Mouse (Mus musculus) liver, postnatal 0 days (tissue): ENCODE measurements around the gene Olfr877. TPM values are rescaled to one million over a fixed set of nuclear protein-coding genes. Genes with fewer than 3 reads are reported as not detected.

Experiments used
- ATAC-seq: fragments of 200-750 bp; cut with Nextera tagmentation; 2 replicates; pipeline ENCODE4 v1.8.0; 2017; ENCODE audit warnings: mild to moderate bottlenecking, moderate library complexity
- DNase-seq: peaks from one replicate; pipeline ENCODE4 v3.0.0-alpha.2; 2016
- H3K27ac ChIP-seq: fragments of 300-500 bp; sonication (generic); 2 replicates; pipeline ENCODE4 v1.5.1; 2014; ENCODE audit warnings: antibody characterized with exemption, moderate library complexity, mild to moderate bottlenecking, low read depth
- H3K27me3 ChIP-seq: fragments of 300-500 bp; sonication (generic); 2 replicates; pipeline ENCODE4 v1.6.1; 2014; ENCODE audit warnings: low read length, control low read depth, mixed read lengths; ENCODE audit not compliant: insufficient read depth
- H3K36me3 ChIP-seq: fragments of 300-500 bp; sonication (generic); replicated peaks from 2 replicates; pipeline ENCODE4 v1.6.1; 2014; ENCODE audit warnings: mild to moderate bottlenecking, control low read depth, low read length, moderate library complexity, mixed read lengths; ENCODE audit not compliant: insufficient read depth
- H3K4me1 ChIP-seq: fragments of 300-500 bp; sonication (generic); 2 replicates; pipeline ENCODE4 v1.6.1; 2014; ENCODE audit warnings: antibody characterized with exemption, mild to moderate bottlenecking, control low read depth; ENCODE audit not compliant: insufficient read depth
- H3K4me2 ChIP-seq: fragments of 300-500 bp; sonication (generic); 2 replicates; pipeline ENCODE4 v1.6.1; 2014; ENCODE audit warnings: low read depth, mild to moderate bottlenecking, low read length, moderate library complexity, mixed read lengths
- H3K4me3 ChIP-seq: fragments of 300-500 bp; sonication (generic); 2 replicates; pipeline ENCODE4 v1.5.1; 2014; ENCODE audit warnings: low read depth, low read length
- H3K9ac ChIP-seq: fragments of 300-500 bp; sonication (generic); replicated peaks from 2 replicates; pipeline ENCODE4 v1.6.1; 2014; ENCODE audit warnings: mild to moderate bottlenecking, moderate library complexity
- H3K9me3 ChIP-seq: fragments of 300-500 bp; sonication (generic); 2 replicates; pipeline ENCODE4 v1.6.1; 2016; ENCODE audit warnings: mild to moderate bottlenecking, control low read depth, low read length, mixed read lengths
- CTCF ChIP-seq: sonication (generic); IDR thresholded peaks from 2 replicates; pipeline ENCODE4 v1.5.1; 2016; ENCODE audit warnings: antibody characterized with exemption, low read depth
- EP300 ChIP-seq: IDR thresholded peaks from 2 replicates; pipeline ENCODE4 v1.6.1; 2016; ENCODE audit warnings: antibody characterized with exemption, low read depth, mild to moderate bottlenecking
- WGBS: fragments of 180-500 bp; shearing (Covaris S2); extraction: QIAGEN DNeasy Blood & Tissue Kit; methylation state at CpG from one replicate; pipeline ENCODE4 v1.1.7; 2014; ENCODE audit not compliant: insufficient replicate concordance; 5-methylcytosine and 5-hydroxymethylcytosine counted together
- polyA plus RNA-seq: library from polyadenylated mRNA; unstranded; fragments of >200 nt; fragmentation: Nextera tagmentation; extraction: Ambion mirVana; gene quantifications from 2 replicates; pipeline ENCODE4 v1.2.1, GENCODE M21; 2015

Olfr877 gene
- polyA plus RNA-seq, 1 experiment from 2014 or later = not detected

GRCm38 (mm10) chr9:37849267-37849666 lies 4.8 kb upstream of the Olfr877 start:
- no peak overlapping the region for H3K4me2 ChIP-seq
- no peaks in the 10 kb centered on the region for H3K4me1 ChIP-seq
- 68% methylated on average over 2 of the region's 2 CpGs for WGBS
- H3K27me3 ChIP-seq = no peaks in the 10 kb centered on the region
- H3K4me3 ChIP-seq = no peak overlapping the region
- no peaks in the 10 kb centered on the region for H3K36me3 ChIP-seq
- TF ChIP-seq CTCF = no peak
- no peak for TF ChIP-seq EP300
- DNase-seq (no peak), ATAC-seq (no peak)
- no peak overlapping the region for H3K27ac ChIP-seq
- no peak overlapping the region for H3K9ac ChIP-seq
- H3K9me3 ChIP-seq = no peaks in the 10 kb centered on the region

- TF ChIP-seq CTCF (no peak), EP300 (no peak)
- Histone ChIP-seq H3K9ac (no peak overlapping the region), H3K27ac (no peak overlapping the region), H3K4me1 (no peaks in the 10 kb centered on the region), H3K4me3 (no peak overlapping the region), H3K9me3 (no peaks in the 10 kb centered on the region), H3K27me3 (no peaks in the 10 kb centered on the region), H3K4me2 (no peak overlapping the region), H3K36me3 (no peaks in the 10 kb centered on the region)
- 69% methylated on average over 1 of the region's 1 CpGs for WGBS
- ATAC-seq (no peak), DNase-seq (no peak)
These were observed 9.3 kb downstream of the Olfr877 start for GRCm38 (mm10) chr9:37863325-37863724.

DNA sequence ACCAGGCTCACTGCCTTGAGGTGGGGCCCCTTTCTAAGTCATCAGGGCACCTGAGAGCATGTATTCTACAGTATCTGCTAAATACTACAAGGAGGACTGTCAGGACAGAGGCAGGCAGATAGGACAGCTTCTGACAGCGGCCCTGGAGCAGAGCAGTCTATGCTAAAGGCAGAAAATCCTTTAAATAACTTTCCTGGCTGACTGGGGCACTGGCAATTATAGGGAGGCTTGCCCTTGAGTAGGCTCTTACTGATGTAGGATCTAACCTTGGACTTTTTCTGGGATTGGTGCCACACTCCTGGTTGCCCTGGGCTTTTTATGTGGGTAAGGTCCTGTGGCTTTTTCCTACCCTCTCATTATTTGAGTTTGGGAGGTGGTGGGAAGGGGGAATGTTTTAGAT lies 16.2 kb downstream of the Olfr877 start:
- 40% methylated on average over 1 of the region's 1 CpGs for WGBS

DNA sequence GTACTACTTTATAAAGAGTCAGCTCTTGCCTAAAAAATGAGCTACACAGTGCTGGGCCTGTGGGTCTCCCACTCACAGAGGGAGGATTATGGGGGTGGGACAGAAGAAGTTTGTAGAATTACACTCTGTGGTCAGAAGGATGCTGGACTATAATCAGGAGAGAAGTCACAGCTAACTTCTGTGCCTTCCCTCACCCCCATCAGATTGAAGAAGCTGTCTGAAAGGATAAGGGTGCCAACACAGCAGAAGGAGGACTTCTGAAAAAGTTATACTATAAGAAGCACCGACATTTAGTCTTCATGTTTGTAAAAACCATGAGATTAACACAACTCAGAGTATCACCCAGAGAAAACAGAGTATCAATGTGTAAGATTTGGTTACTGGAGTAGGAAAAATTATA lies 17.0 kb downstream of the Olfr877 start:
- H3K4me2 ChIP-seq = no peak overlapping the region
- H3K27me3 ChIP-seq = no peaks in the 10 kb centered on the region
- no peak for TF ChIP-seq EP300
- no peak for TF ChIP-seq CTCF
- ATAC-seq = no peak
- no peaks in the 10 kb centered on the region for H3K36me3 ChIP-seq
- no peaks in the 10 kb centered on the region for H3K9me3 ChIP-seq
- no peak for DNase-seq
- no peak overlapping the region for H3K27ac ChIP-seq
- 67% methylated on average over 1 of the region's 1 CpGs for WGBS
- no peak overlapping the region for H3K4me3 ChIP-seq
- no peak overlapping the region for H3K9ac ChIP-seq
- no peaks in the 10 kb centered on the region for H3K4me1 ChIP-seq

More for the DNA sequence above, 16.2 kb downstream of the Olfr877 start:
- ATAC-seq (no peak), DNase-seq (no peak)
- H3K27me3 ChIP-seq = no peaks in the 10 kb centered on the region
- H3K4me3 ChIP-seq = no peak overlapping the region
- H3K4me1 ChIP-seq = no peaks in the 10 kb centered on the region
- H3K9ac ChIP-seq = no peak overlapping the region
- H3K4me2 ChIP-seq = no peak overlapping the region
- TF ChIP-seq EP300 (no peak), CTCF (no peak)
- H3K27ac ChIP-seq = no peak overlapping the region
- H3K9me3 ChIP-seq = no peaks in the 10 kb centered on the region
- no peaks in the 10 kb centered on the region for H3K36me3 ChIP-seq

DNA sequence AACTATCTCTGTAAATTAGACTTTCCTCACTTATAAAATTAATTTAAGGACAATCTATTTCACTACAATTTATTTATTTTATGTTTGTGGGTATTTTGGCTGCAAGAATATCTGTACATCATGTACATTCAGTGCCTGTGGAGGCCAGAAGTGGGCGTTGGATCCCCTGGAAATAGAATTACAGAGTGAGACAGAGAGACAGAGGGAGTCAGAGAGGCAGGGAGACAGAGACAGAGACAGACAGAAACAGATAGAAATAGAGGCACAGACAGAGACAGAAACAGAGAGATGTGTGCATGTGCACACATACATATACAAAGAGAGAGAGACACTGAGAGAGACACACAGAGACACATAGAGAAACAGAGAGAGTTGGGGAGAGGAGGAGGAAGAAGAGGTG lies 17.5 kb downstream of the Olfr877 start:
- Histone ChIP-seq H3K4me1 (no peaks in the 10 kb centered on the region), H3K4me2 (no peak overlapping the region), H3K9me3 (no peaks in the 10 kb centered on the region), H3K36me3 (no peaks in the 10 kb centered on the region), H3K4me3 (no peak overlapping the region), H3K27ac (no peak overlapping the region), H3K27me3 (no peaks in the 10 kb centered on the region), H3K9ac (no peak overlapping the region)
- 38% methylated on average over 1 of the region's 1 CpGs for WGBS
- ATAC-seq (no peak), DNase-seq (no peak)
- TF ChIP-seq EP300 (no peak), CTCF (no peak)

DNA sequence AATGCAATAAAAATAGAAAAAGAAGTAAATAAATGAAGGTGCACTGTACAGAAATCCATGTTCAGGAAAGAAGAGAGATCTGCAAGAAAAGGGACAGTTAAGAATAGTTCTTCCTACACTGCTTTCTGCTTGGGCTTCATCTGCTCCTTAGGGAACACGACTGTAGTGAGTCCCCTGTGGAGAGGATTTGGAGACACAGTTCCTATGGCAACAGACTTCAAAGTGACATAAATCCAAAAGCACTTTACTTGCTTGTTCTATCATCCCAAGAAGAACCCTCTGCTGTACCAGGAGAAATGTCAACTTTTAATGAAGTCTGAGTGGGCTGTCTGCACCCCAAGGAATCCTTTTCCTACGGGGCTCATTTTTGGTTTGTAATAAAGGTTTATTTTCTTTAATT lies 36.9 kb downstream of the Olfr877 start:
- H3K27me3 ChIP-seq = no peaks in the 10 kb centered on the region
- H3K9me3 ChIP-seq = no peaks in the 10 kb centered on the region
- no peak for DNase-seq
- H3K9ac ChIP-seq = no peak overlapping the region
- H3K36me3 ChIP-seq = no peaks in the 10 kb centered on the region
- 31% methylated on average over 2 of the region's 2 CpGs for WGBS
- H3K4me2 ChIP-seq = no peak overlapping the region
- H3K4me1 ChIP-seq = no peaks in the 10 kb centered on the region
- TF ChIP-seq EP300 (no peak), CTCF (no peak)
- H3K27ac ChIP-seq = no peak overlapping the region
- ATAC-seq = no peak
- H3K4me3 ChIP-seq = no peak overlapping the region

GRCm38 (mm10) chr9:37896661-37897060 lies 42.6 kb downstream of the Olfr877 start, which contains the start of gene Olfr145:
TSS of gene Olfr145 (plus strand) at chr9:37896724.
- ATAC-seq (no peak), DNase-seq (no peak)
- H3K4me1 ChIP-seq = no peaks in the 10 kb centered on the region
- H3K9me3 ChIP-seq = no peaks in the 10 kb centered on the region
- H3K27me3 ChIP-seq = no peaks in the 10 kb centered on the region
- H3K4me2 ChIP-seq = no peak within 1 kb of the TSS
- no peak within 1 kb of the TSS for H3K9ac ChIP-seq
- TF ChIP-seq CTCF (no peak), EP300 (no peak)
- no peaks in the 10 kb centered on the region for H3K36me3 ChIP-seq
- 43% methylated on average over 2 of the region's 2 CpGs for WGBS
- H3K4me3 ChIP-seq = no peak within 1 kb of the TSS
- no peak within 1 kb of the TSS for H3K27ac ChIP-seq
